Mouse (Mus musculus): ENCODE results near the gene Cer1.

GRCm38 (mm10) chr4:82867111-82867510 lies 17.8 kb downstream of the Cer1 start:
- no peak for TF ChIP-seq USF1 (IDR thresholded peaks at IDR 0.05; ENCODE audit: low read depth, low read length)
- no peak for TF ChIP-seq POLR2A (IDR thresholded peaks at IDR 0.05; ENCODE audit: control insufficient read depth in 1 of 2, insufficient read depth in 1 of 2, low read depth in 1 of 2, low read length in 2 of 2, poor library complexity in 1 of 2)
- TF ChIP-seq MAX (IDR thresholded peaks at IDR 0.05; ENCODE audit: low read length): no peak
- TF ChIP-seq MYC (IDR thresholded peaks at IDR 0.05; ENCODE audit: low read depth, low read length): no peak
- TF ChIP-seq CTCF (IDR thresholded peaks at IDR 0.05 in 2 of 3, conservative IDR thresholded peaks at IDR 0.05 in 1 of 3; ENCODE audit: control insufficient read depth in 1 of 3, insufficient read depth in 1 of 3, low read depth in 2 of 3, low read length in 3 of 3, poor library complexity in 1 of 3, severe bottlenecking in 1 of 3): no peak
- no peak for TF ChIP-seq GATA1 (IDR thresholded peaks at IDR 0.05; ENCODE audit: low read depth, low read length)
